Mouse (Mus musculus) kidney, postnatal 25 days (tissue): ENCODE results near the gene Eef2.
"Not testable (repeated sequence)": the region's sequence is repeated elsewhere in the genome, so short reads cannot be mapped to it uniquely, and the experiment has no call there.

ENCODE experiments used
- DNase-seq, 2 experiments: peaks; one replicate each; pipeline ENCODE4 v3.0.0; 2021; ENCODE audit warnings: mixed read lengths in 2 of 2

The Eef2 gene

GRCm38 (mm10) chr10:81201807-81202758, 25.7 kb downstream of the Eef2 start, which contains the start of gene Nmrk2:
TSS of gene Nmrk2 (minus strand) at chr10:81202051.
- no peak for DNase-seq

DNA sequence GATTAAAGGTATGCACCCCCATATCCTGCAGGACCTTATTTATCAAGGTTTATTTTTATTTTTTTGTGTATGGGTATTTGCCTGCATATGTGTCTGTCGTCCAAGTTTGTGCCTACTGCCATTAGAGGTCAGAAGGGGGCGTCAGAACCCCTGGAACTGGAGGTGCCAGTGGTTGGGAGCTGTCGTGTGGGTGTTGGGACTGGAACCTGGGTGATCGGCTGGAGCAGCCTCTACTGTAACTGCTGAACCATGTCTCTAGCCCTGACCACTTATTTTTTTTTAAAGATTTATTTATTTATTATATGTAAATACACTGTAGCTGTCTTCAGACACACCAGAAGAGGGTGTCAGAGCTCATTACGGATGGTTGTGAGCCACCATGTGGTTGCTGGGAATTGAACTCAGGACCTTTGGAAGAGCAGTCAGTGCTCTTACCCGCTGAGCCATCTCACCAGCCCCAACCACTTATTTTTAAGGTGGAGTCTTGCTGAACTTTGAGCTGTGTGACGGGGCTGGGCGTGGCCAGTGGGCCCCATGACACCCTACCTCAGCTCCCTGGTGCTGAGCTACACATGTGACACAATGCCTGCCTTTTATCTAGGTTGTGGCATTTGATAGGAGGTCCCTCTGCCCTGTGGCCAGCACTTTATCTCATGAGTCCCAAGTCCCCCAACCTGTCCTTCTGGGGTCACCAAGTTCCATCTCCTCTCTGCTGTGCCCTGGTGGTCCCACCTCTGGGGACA, 26.7 kb downstream of the Eef2 start:
- no peak for DNase-seq

DNA sequence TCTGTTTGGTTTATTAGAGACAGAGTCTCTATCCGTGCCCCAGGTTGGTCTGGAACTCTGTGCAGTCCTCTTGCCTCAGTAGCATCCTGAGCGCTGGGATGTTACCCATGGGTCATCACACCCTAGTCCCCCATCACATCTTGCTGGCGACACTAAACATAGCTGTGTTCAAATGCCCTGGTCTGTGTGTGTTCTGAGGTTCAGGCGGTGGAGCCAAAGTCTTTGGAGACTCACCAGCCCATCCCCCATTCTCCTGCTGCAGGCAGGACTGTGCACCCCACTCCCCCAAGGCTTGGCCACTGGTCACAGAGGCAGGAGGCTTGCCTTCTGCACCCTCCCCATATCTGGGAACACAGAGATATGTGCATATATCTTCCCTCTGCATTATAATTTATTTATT, 27.7 kb downstream of the Eef2 start:
- no peak for DNase-seq

DNA sequence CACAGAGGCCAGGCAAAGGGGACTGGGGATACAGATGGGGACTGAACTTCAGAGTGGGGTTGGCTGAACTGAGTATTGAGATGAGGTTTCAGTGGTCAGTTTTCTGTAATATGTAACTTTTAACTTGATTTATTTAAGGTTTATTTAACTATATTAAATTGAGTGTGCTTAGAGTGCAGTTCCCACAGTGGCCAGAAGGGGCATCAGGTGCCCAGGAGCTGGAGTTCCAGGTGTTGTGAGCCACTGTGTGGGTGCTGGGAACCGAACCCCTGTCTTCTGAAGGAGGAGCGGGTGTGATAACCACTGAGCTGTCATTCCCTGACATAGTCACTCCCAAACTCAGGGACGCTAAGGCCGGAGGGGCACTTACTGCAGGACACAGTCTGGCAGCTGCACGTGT, 33.7 kb downstream of the Eef2 start:
- no peak for DNase-seq

DNA sequence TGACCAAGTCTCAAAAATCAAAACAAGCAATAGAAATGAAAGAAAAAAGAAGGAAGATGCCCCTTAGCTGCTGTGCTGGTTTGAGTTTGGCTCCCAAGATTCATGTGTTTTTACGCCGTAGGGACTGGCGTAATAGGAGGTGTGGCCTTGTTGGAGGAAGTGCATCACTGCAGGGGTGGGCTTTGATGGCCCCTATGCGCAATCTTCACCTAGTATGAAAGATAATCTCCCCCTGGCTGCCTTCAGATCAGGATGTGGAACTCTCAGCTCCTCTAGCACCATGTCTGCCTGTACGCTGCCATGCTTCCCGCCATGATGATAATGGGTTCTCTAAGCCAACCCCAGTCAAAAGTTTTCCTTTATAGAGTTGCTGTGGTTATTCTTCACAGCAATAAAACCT, 39.8 kb downstream of the Eef2 start:
- no peak for DNase-seq

- no peak for DNase-seq
These were observed 40.4 kb downstream of the Eef2 start for GRCm38 (mm10) chr10:81216810-81217209.

DNA sequence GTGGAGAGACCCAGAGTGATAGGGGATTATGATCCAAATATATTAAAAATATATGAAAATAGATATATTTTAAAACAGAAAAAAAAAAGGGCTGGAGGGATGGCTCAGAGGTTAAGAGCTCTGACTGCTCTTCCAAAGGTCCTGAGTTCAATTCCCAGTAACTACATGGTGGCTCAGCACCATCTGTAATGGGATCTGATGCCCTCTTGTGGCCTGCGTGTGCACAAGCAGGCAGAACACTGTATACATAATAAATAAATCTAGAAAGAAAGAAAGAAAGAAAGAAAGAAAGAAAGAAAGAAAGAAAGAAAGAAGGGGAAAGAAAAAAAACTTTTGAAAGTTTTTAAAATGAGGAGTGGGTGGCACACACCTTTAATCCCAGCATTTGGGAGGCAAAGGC, 40.8 kb downstream of the Eef2 start:
- peak in 1 of 2 experiments; percentile 19 for DNase-seq

DNA sequence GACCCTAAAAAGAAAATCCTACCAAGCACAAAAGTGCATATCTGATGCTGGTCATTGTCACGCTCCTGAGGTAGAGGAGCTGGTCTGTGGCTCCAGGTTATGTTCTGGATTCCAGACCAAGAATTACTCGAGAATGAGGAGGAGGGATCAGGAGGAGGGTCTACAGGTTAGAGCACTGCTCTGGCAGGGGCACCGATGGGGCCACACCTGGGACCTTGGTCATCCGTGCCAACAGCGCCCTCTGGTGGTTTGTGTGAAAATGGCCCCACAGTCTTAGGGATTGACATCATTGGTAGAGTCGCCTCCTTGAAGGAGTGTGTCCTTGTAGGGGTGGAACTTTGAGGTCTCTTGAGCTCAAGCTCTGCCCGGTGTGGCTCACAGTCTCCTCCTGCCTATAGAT, 41.5 kb downstream of the Eef2 start:
- DNase-seq: peak; percentile 77 to 83

DNA sequence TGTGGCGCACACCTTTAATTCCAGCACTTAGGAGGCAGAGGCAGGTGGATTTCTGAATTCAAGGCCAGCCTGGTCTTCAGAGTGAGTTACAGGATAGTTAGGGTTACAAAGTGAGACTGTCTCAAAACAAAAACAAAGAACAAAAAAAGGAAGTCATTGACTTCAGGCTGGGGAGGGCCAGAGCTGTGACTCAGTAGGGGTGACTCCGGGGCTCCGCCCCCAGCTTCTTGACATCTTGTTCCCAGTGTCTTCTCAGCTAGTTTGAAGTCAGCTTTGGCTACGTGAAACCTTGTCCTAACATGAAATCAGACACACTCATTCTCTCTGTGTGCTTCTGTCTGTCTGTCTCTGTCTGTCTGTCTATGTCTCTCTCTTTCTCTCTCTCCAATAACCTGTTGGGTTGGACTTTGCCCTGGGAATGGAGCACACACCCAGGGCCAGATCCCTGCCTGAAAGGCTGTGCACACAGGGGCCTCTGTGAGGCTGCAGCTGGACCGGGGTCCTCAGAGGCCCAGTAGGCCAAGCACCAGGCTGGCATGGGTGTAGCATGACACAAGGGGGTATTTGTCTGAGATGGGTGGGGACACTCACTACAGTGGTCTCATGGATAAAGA, 45.1 kb downstream of the Eef2 start:
- no peak for DNase-seq

- DNase-seq: not testable (repeated sequence)
These were observed 47.3 kb downstream of the Eef2 start for GRCm38 (mm10) chr10:81223731-81224130.

- DNase-seq: no peak
These were observed 53.5 kb downstream of the Eef2 start for GRCm38 (mm10) chr10:81229735-81230437.

GRCm38 (mm10) chr10:81230438-81231332, 54.3 kb downstream of the Eef2 start, which contains the start of gene Atcay:
TSS of gene Atcay (minus strand) at chr10:81230833.
- DNase-seq: peak in 1 of 2 experiments; percentile 17

DNA sequence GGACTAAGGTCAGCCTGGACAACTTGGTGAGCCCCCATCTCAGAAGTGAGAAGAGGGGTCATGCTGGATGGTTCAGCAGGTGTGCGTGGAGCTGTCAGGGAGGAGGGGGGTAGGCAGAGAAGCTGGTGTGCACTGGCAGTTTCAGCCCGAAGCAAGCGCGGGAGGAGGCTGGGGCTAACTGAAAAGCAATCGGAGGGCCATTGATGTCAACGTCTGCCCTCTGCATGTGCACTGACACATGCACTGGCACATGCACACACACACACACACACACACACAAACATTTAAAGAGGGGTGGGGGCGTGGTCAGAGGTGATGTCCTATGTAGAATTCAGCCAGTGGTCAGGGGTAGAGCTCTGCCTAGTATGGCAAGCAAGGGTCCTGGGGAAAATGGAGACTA, 55.0 kb downstream of the Eef2 start:
- no peak for DNase-seq
